Mouse (Mus musculus) fibroblast of lung, adult 2 months (primary cell): Measurements from ENCODE around the gene Zfp768.
"Not testable (repeated sequence)": the region's sequence is repeated elsewhere in the genome, so short reads cannot be mapped to it uniquely, and the experiment has no call there.

Experiments
- DNase-seq: peaks from one replicate; pipeline ENCODE4 v3.0.0-alpha.2; 2011; ENCODE audit warnings: low read depth

The Zfp768 gene

DNA sequence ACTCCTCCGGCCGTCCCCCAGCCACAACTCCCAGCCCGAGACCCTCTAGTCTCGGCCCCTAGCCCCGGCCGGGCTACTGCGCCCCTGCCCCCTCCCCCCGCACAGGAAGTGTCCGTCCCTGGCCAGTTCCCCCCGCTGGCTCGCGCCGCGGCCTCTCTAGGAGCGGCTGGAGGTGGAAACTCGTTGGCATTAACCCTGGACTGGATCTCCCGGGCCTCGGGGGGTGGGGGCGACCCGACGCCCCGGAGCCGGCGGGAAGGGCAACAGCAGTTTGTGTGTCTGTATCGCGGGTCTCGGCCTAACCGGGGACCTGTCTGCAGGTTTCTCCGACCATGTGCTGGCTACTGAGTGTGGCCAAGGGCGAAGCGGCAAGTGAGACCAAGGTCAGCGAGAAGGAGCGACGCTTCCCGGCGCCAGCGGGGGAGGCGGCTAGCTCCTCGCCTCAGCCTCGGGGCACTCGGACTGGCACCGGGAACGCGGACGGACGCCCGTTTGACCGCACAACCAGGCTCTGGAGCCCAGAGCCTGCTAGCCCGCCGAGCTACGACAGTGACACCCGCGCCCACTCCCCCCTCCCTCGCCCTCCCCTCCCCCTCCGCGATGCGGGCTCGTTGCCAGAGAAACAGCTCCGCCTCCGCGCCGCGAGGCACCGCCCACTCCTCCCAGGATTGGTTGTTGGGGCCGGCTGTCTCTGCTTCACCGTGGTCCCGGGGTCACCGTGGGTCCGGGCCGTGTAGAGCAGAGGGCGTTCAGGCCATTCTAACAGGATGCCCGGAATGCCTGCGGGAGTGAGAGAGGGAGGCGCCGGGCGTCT, at the start of gene Zfp768:
TSS of gene Zfp768 (minus strand) at position 78 of the 814 bp plus-strand sequence.
- DNase-seq, result peak; percentile 60

DNA sequence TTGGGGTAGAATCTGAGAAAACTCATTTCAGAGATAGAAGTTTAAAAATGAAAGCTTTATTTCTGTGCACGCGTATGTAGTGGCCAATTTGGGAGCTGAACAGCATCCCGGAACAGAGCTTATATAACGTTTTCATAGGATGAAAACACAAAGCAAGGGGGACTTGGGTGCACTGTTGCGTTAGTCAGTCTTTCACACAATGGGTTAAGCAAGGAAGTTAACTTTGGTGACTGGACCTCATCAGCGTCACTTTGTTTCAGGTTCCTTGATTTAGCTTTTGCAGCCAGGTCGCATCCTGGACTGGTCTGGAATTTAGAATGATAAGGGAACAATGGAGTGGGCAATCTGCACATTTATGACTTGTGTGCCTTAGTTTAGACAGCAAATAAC, 48.5 kb upstream of the Zfp768 start:
- DNase-seq, result no peak

DNA sequence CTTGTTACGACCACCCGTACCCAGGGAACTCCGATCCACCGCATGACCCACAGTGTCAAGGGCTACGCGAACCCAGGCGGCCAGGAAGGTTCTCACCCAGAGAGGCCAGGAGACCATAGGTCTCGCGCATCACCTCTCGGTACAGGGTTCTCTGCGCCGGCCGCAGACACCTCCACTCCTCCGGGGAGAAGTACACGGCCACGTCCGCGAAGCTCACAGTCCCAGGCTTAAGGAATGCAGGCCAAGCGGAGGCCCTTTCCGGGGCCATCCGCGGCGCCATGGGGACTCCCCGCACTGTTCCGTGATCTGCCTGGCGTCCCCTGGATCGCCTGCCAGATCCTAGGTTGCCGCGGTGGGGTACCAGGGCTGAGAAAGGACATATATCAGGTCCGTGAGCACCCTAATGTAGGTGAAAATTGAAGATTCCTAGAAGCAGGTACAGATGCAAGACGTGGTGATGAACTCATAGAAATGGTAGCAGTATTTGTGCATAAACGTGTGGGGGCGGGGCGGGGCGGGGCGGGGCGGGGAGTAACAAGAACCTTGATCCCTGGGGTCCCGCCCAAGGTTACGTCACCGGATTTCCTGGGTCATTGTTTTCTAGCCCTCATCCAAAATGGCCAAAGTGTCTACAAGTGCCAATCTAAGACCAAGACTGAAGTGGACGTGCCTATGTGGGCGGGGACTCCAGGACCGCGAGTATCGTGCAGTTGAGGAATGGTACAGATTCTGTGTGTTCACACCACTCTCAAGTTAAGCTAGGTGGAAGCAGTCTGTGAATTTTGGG, 48.0 kb upstream of the Zfp768 start, which contains the start of gene E430018J23Rik:
TSS of gene E430018J23Rik (minus strand) at position 473 of the 787 bp plus-strand sequence.
- DNase-seq, result peak; percentile 97

DNA sequence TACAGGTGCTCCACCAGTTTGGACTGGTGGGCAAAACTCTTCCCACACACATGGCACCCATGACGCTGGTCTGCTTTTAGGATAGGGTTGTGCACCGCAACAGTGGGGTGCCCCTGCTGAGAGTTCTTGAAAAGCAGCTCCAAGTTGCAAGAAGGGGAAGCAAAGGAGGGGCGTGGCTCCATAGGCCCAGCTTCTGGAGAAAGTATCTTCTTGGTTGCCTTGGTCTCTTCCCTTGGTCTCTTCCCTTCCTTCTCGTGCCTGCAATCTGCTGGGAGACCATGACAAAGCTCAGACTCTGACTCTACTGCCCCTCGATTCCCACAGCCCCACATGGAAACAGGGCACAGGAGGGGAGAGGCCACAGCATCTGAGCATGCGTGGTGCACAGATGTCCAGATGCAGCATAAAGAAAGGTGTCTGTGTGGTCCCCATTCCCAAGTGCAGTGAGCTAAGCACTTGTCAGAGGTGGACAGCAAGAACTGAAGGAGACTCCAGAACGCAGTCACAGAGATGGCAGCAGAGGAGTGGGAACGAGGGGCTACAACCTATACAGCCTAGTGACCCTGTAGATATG, 46.9 kb upstream of the Zfp768 start:
- DNase-seq, result no peak

- no peak for DNase-seq
Observed at GRCm38 (mm10) chr7:127391538-127391937, 46.1 kb upstream of the Zfp768 start.

GRCm38 (mm10) chr7:127390306-127390705, 44.9 kb upstream of the Zfp768 start:
- DNase-seq, result no peak

- DNase-seq, result not testable (repeated sequence)
Observed at GRCm38 (mm10) chr7:127388201-127388600, 42.8 kb upstream of the Zfp768 start.

DNA sequence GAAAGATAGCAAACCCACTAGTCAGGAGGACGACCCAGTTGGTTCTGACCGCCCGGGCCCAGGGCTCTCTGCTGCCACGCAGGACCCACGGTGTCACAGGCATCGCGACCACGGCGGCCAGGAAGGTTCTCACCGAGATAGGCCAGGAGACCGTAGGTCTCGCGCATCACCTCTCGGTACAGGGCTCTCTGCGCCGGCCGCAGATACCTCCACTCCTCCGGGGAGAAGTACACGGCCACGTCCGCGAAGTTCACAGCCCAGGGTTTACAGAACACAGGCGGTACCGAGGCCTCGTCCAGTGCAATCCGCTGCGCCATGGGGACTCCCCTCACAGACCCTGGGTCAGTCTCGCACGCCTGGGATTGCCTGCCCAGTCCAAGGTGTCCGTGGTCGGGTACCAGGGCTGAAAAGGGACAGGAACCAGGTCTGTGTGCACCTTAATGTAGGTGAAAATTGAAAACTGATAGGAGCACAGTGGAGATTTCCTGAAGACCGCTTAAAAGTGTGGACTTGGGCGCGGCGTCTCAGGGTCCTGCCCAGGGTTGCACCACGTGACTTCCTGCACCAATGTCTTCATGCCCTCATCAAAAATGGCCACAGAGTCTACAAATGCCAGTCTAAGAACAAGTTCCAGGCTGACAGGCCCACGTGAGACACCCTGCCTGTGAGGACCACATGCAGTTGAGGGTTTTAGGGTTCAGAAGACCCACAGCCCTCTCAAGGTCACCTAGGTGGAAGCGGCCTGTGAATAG, 41.4 kb upstream of the Zfp768 start, which contains the start of gene 9130019O22Rik:
TSS of gene 9130019O22Rik (minus strand) at position 526 of the 752 bp plus-strand sequence.
- DNase-seq, result peak; percentile 71

GRCm38 (mm10) chr7:127385560-127385959, 40.2 kb upstream of the Zfp768 start:
- DNase-seq, result not testable (repeated sequence)

DNA sequence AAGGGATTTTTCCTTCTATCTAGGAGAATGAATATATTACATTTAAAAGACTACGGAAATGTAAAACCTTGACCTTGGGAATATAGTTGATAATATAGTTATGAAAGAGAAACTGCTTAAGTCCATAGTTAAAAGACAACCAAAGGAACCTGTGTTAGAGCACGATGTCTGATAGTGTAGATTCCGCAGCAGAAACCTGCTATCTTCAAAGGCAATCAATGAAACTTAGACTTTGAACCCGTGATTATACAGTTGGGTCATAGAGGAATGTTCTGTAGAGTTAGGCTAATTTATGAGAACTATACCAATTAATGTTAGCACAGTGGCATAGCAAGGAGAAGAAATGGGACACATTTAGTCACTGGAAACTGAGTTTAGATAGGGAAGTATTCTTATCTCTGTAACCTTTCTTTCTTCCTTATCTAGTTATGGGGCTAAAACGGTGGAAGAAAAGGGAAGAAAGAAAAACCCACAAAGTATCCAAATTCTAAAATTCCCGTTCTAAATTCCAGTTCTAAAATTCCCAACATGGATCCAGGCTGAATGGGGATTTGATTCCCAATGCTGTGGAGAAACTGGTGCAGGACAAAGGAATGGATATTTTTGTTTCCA, 33.0 kb upstream of the Zfp768 start:
- DNase-seq, result no peak

- peak; percentile 93 for DNase-seq
Observed at GRCm38 (mm10) chr7:127375271-127376245, 30.2 kb upstream of the Zfp768 start, which contains the start of gene Zfp747. TSS of gene Zfp747 (minus strand) at chr7:127376050.

- DNase-seq, result not testable (repeated sequence)
Observed at GRCm38 (mm10) chr7:127371870-127372269, 26.5 kb upstream of the Zfp768 start.

DNA sequence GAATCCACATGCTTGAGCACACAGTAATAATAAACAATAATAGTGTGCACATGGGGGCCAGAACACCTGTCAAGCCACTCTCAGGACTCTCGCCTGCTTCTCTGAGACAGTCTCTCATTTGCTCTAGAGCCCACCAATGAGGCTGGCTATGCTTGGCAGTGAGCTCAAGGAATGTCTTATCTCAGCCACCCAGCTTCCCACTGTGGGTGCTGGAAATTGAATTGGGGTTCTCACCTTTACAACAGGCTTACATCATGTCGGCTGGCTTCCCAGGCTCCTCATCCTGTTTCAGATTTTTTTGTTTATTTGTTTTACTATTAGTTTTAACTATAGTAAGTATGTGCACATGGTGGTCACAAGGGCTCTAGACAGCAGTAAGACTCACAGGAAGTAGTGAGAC, 25.8 kb upstream of the Zfp768 start:
- DNase-seq, result no peak

DNA sequence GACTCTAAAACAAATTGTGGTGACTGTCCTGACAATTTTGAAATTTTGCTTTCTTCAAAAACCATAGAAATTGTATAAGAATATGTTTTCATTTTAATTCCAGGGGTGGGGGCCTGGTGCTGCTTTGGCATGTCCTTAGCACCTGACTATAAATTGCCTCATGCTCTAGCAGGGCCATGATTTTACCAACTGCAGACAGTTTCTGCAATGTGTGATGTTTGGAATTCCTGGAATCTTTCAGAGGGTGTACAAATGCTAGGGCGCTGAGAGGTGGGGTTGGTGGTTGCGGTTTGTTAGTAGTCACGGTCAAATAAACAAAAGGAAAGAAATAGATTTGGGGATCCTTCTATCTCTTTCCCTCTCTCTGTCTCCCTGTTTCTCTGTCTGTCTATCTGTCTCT, 20.9 kb upstream of the Zfp768 start:
- no peak for DNase-seq

DNA sequence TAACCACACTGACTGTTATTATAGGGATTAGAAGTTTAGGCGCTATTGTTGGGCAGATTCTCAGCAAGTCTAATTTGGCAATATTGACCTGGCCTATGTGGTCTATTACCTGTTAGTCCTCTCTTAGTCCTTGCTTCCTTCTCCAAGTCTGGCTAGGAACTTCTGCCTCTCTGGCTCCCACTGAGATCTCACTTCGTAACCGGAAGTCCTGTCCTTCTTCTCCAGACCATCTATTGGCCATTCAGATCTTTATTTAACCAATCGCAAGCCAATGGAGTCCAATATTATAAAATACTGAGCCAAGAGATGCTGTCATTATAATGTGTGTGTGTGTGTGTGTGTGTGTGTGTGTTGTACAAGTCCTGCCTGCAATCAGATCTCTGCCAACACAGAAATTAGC, 18.8 kb upstream of the Zfp768 start:
- DNase-seq, result no peak

DNA sequence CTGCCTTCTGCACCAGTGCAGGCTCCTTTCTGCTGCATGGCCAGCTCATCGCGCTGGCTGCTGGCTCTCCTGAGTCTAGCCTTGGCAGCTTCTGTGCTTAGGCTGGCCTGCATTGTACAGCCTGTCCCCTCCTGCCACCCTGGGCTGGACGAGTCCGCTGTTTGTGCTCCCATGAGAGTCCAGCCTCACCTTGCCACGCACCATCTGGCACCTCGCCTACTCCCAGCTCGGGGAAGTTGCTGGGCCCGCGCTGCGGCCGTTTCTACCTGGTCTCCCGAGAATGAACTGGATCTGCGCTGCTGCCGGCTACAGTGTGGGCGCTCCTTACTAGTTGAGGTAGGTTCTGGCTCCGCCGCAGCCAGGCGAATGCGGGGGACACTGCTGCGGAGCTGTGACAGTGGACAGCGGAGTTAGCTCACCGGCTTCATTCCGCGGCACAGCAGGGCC, 18.1 kb upstream of the Zfp768 start:
- no peak for DNase-seq

DNA sequence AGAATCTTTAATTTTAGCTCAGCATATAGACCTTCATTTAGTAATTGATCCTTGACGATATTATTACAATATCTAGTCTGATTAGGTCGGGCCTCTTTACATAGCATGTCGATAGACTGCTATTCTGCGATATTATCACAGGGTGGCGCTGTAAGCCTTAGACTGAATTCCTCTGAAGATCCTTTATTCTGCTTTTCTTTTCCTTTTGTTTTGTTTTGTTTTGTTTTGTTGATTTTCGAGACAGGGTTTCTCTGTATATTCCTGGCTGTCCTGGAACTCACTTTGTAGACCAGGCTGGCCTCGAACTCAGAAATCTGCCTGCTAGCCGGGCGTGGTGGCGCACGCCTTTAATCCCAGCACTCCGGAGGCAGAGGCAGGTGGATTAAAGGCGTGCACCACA, 17.0 kb upstream of the Zfp768 start:
- DNase-seq, result not testable (repeated sequence)

- no peak for DNase-seq
Observed at GRCm38 (mm10) chr7:127361449-127361848, 16.1 kb upstream of the Zfp768 start.

- no peak for DNase-seq
Observed at GRCm38 (mm10) chr7:127360265-127360664, 14.9 kb upstream of the Zfp768 start.

DNA sequence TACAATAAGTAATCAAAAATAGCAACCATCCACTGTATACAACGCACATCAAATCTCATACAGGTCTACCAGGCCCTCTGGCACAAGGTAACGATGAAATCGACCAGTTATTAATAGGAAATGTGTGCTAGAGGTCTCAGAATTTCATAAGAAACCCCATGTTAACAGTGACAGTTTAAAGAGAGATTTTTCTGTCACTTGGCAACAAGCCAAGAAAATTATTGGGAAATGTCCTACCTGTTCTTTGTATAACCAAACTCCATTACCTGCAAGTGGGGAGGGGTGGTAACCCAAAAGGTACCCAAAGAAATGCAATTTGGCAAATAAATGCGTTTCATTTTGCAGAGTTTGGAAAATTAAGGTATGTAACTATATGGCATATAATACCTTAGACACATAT, 13.1 kb upstream of the Zfp768 start:
- DNase-seq, result no peak
